Mouse (Mus musculus) B cell, adult 2 months (primary cell): ENCODE measurements around the gene Hdac5.

Experiments
- DNase-seq, 2 experiments: peaks; one replicate each; pipeline ENCODE4 v3.0.0; 2022

Hdac5 gene

DNA sequence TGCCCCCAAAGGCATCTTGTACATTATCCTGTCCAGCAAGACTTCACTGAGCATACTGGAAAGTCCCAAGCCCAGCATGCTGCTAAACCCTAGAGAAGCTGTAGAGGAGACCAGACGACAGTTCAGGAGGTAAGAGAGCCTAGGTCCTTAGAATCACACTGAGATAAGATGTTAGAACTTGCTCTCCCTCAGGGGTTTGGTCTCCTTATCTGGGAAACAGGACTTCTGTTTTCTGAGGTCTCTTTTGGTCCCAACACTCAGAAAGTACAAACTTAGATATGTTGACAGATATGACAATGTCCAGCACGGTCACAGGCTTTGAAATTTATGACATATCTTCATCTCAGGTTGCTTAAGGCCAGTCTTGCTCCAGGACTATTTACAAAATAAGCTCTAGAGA lies 6.1 kb upstream of the Hdac5 start:
- DNase-seq: no peak

DNA sequence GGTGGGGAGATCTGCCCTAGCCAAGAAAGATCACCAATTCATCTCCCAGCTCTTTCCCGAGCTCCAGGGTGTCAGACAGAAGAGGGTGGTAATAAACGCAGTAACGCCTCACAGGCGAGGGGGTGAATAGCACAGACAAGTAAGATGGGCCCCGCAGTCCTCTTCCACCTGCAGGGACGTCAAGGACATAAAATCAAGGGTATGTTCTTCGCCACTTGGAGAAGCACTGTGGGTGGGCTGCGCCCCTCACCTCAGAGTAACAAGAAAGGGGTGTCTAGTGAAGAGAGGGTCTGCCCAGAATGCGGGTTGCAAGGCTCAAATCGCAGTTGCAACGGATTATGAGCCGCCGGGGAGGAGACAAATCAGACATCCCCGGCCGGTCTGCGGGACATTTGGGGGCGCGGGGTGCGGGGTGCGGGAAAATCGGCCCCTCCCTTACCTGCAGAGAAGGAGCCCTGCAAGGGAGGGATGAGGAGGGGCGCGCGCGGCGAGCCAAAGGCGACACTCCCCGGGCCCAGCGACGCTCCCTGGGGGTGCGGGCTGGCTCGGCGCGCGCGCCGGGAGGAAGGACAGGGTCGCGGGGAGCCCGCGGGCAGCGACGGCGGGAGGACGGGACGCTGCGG lies 524 bp downstream of the Hdac5 start:
- peak; percentile 52 to 53 for DNase-seq

DNA sequence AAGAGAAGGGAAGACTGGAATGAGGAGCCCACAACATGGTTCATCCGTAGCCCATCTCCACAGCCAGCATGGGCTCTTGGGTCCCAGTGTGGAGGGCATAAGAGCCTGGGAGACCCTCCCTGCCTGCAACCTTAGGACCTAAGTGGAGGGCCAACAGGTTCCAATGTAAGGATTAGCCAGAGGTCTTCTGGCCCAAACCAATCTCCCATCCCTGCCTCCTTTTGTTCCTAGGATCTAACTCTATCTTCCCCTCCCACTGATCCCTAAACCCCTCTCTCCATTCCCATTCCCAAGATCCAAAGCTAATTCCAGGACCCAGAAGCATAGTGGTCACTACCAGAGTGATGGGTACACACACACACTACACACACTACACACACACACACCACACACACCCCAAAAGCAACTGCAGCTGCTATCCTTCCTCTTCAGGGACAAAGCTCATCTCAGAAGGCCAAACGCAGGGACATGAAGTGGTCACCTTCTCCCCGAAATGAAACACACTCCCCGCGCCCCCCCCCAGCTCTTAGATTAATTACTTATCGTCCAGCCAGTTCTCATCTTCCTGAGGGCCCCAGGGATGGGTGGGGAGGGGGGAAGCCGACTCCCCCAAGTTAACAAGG lies 1.2 kb downstream of the Hdac5 start:
- DNase-seq: no peak

DNA sequence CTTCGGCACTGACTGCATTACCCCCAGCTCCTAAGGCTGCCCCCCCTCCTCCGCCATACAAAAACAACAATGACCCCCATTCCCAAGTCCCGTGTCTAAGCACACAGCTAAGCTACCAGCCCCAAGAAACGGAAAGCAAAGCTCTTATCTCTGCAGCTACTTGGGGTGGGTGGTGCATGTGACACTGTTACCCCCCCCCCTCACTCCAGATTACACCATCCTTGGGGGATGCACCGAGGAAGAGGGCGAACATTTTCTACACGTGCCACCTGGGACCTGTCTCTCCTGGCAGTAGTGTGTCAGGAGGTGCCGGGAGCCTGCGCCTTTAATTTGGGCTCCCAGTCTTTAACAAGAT lies 1.8 kb downstream of the Hdac5 start:
- no peak for DNase-seq

DNA sequence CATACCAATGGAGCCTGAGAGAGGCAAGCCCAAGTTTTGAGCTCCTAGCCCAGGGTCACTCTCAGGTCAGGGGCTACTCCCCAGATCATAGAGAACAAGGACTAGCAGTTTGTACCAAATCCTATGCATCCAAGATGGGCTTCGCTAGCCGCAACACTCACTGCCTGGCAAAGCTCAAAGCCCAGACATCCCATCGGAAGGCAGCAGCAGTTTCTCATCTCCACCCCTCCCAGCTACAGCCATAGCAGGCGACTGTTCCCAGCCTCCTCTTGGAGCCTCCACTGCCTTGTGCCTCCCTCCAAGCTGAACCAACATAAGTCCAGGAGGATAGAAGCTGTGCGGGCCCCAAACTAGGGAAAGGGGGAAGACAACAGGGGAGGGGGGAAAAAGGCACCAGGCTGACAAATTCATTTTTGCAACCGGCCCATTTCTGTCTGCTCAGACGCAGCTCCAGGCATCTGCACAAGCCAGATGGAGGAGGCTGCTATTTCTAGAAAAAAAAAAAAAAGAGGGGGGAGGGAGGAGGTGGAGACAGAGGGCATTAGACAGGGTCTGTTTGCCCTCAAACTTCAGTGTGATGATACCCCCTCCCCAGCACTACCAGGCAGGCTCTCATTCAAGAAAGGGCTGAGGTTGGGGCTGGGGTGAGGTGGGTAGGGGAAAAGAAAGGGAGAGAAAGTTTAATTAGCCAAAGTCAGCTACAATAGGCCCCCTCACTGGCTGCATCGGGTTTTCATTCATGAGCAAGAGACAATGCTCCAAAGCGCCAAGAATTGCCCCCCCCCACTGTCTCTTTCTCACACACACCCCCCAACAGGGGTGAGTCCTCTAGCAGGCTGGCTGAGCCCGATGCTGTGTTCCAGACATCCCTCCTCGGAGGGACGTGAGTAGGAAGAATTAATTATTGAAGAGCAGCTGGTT lies 2.4 kb downstream of the Hdac5 start:
- DNase-seq: no peak

DNA sequence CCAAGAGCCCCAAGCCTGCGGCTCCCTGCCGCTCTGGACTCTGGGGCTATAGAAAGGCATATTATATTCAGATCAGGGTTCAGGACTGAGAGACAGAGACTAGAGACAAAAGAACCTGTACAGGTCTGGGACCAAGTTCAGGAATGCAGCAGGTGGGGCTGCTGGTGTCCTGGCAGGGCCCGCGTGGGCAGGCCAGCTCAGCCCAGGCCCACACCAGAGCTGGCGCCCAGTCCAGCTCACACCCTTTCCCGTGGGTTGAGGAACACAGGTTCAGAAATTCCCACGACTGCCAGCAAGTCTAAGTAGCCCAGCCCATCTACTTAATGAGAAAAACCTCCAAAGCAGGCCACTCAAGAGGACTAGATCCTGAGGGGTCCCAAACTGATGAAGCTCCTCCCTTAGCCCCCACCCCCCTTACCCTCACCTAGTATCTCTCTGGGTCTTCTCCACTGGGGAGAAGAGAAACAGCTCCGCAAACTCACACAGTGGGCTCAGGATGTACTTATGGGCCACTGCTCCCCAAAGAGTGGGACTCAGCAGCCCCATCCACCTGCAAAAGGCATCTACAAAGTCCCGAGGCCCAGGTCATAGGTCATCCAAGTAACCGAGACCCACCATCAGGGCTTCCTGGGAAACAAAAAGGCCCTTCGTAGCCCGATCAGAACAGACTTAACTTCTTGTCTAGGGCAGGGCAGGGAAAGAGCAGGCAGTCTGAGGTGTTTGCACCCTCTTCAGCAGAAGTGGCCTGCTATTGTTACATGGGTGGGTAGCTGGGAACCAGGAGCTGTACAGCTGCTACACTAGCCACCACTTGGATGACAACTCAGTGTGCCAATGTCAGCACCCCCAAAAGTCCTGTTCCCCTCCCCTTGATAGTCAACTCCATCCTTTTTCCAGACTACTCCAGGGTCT lies 3.6 kb downstream of the Hdac5 start:
- DNase-seq: no peak

DNA sequence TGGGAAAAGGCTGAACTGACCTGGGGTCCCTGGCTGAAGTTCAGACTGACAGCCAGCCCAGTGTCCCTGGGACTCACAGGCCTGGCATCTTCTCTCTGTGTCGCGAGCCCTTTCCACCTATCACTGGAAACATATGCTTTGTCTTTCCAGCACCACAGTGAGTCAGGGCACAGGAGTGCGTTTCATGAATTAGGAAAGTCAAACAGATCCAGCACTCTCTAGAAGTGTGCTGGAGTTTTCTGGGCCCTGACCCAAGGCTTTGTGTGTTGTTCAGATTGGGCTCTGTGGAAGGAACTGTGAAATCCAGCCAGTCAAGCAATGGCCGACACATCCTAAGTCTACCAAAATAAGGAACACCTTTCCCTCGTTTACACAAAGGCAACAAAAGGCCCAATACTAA lies 4.7 kb downstream of the Hdac5 start:
- no peak for DNase-seq

DNA sequence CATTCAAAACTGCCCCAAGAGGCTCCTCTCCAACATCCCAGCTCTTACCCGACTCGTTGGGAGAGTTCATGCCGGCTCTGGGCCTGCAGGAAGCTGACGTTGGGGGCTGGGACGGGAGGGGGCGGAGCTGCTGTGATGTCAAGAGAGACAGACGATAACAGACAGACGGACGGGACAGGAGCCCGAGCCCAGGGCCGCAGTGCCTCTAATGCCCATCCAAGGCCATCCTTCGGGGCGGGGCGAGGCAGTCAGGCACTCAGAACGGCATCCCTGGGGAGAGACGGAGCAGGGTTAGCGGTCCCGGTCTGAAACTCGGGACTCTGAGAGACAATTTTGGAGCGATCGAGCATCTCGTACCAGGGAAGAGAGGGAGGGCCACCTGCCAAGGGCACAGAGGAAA lies 5.3 kb downstream of the Hdac5 start:
- no peak for DNase-seq

DNA sequence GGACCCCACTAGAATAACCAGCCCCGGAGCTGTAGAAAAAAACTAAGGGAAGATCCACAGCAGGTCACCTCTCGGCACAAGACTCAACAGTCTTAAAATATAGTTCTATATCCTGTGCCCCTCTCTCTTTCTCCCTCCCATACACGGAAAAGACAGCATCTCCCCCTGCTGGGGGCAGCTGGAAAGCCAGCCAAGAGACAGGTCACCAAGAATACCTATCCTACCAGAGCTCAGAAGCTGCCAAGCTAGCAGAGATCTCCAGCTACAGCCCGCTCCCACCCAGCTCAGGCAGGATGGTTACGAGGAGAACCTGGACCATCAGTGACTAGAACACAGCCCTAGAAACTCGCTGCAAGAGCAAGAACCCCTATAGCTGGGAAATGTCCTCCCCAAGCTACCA lies 6.8 kb downstream of the Hdac5 start:
- peak; percentile 79 to 81 for DNase-seq

DNA sequence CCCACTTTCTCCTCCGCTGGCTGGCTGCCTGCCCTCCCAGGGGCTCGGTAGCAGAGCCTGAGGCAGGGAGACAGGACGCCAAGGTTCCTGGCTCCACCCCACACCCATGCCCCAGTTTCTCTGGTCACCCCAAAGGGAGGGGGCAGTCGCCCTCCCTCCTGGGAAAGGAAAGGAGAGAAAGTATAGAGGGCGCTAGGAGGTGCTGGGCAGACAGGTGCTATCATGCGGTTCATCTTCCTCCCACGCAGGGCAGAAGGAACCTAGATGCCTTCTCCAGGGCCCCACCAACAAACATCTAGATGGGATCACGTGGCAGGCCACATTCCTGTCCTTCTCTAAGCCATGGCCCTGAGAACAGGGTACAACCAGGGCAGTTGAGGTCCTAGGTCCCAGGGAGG lies 8.0 kb downstream of the Hdac5 start:
- DNase-seq: no peak

DNA sequence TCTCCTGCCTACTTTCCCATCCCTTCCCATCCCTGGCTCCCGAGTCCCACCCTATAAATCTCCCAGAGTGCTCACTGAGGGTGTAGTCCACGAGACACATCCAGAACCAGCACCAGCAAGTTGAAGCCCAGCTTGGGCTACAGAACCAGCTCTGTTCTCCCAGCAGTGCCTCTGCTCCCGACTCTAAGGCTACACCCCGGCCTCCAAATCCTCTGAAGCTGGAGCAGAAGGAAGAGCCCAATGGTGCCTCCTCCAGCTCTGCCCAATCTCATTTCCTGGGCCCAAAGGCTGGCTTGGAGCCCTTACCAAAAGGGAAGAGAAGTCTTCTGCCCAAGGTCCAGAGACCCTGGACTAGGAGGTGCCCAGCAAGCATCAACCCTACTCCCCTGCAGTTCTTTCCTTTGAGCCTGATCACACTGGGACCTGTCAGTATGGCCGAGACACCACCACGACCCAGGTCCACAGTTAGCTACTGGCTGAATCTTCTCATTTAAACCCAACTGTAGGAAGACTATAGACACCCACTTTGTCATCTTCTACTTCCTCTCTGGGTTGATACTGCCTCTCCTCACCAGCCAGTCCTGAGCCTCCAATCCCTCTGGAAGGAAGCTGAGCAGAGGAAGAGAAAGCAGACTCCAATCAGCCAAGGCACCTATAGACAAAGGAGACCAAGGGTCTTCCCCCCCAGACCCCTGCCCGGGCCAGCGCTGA lies 8.6 kb downstream of the Hdac5 start:
- DNase-seq: no peak

DNA sequence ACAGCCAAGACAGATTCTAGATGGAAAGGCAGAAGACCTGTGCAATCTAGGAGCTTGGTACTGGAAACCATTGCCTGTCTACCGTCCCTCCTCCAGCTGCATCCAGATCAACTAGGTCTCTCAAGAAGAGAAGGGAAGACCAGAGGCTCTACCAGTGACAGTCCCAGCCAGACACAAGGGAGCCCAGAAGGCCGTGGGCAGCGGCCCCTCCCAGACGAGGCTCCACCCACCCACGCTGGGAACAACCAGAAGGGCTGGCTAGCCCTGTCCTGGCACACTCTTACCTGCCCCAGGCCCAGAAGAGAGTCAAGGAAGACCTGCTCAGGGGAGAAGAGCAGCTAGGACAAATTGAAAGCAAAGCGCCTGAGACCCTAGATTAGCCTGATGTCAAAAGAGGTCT lies 9.5 kb downstream of the Hdac5 start:
- DNase-seq: no peak

DNA sequence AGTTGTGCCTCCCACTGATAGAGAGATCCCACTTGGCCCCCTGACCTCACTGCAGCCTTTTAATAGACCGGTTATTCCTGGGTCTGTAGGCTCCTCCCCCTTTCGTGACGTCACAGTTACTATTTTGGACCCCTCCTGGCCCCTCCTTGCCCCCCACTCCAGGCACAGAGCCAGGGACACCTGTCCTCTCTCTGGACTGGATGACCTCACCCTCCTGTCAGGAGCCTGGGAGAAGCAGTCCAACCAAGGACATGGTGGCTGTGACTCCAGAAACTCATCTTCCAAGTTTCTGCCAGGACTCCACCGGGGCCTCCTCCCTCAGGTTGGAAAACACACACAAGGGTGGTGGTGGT lies 10.0 kb downstream of the Hdac5 start:
- peak; percentile 22 to 32 for DNase-seq

DNA sequence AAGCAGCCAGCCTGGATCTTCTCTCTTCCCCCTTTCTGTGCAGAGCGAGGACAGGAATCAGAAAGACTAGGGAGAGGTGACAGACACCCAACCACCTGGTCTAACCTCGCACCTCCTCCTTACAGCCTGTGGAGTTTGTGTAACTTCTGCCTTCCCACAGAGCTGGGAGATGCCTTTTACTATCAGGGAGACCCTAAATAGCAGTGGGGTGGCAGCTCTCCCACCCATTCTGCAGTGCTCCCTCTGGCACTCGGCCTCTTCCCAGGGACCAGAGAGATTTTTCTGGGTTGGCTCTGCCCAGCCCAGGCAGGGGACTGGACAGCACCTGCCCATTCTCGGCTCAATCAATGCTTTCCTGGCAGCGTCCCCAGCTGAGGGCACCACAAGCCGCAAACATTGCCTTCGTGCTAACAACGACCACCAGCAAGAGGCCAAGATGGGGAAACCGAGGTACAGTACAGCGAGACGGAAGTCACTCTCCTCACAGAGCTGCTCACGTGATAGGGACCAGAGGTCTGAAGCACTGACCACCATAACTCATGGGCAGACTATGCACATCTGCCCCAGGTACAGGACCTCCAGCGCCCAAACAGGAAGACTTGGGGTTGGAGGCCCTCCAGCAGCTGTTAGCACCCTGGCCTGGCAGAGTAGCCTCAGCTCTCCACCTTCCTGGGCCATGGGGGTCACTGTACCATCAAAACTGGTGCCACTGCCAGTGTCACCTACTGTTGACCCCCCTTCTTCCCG lies 10.5 kb downstream of the Hdac5 start:
- DNase-seq: no peak

DNA sequence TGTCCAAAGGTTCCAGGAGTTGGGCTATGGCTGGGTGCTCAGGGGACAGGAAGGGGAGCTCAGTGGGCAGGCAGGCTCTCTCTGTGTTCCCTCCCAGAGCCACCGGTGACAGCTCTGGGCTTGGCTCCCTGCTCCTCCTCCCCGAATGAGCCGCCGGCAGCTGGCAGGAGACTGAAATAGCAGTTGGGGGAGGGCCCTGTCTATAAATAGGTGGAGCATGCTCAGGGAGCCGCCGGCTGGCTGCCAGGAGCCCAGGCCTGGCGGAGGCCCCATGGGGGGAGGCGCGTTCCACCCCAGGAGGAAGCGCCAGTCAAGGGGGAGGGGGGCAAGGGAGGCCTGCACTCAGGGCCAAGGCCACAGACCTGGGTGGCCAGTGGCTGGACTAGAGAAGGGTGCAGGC lies 11.2 kb downstream of the Hdac5 start:
- peak; percentile 56 to 60 for DNase-seq

DNA sequence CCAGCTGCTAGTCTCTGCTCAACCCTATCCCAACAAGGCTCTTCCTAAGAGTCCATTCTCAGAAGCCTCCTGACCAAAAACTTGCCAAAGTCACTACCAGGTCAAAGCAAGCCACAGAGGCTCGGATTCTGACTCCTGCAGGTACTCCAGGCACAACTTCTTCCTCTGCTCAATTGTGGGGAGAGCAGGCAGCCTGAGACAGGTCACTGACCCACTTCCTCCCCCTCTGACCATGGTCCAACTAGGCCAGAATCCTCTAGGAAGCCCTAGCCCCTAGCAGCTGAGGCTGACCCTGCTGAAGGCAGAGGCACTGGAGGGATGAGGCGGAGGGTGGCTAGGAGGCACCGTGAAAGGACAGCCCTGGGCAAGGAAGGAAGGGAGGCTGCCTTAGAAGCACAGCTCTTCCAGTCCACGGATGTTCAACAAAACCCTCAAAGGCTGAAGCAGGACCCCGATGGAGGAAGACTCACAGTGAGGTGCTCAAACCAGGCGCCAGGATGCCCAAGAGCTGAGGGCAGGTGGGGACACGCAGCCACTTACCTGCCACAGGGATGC lies 12.0 kb downstream of the Hdac5 start:
- DNase-seq: no peak

DNA sequence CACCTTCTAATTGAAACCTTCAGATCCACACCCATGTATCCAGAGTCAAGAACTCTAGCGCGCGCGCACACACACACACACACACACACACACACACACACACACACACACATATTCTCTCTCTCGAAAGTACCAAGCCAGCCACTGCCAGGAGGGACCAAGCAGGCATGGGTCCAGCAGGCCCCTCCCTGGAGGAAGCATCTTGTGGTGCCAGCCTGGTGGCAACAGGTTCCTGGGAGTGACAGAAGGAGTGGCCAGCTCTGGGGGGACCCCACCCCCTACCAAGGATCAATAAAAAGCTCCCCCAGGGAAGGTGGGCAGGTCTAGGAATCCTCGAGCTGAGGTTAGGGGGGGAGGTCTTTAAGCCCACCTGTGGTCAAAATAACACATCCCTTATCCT lies 12.6 kb downstream of the Hdac5 start:
- DNase-seq: no peak

DNA sequence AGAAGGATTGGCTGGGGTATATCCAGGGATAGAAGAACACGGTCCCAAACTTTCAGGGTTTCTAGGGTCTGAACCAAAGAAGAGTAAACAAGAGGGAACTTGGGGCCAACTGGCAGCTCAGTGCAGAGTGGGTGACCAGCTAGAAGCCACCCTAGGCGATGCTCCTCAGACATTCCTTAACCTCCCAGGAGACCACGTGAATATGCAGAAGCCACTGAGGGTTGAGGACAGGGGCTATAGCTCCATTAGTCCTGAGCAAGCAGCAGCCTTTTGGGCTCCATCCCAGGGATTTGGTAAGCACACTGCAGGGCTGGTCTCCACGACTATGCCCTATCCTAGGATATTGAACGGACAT lies 13.1 kb downstream of the Hdac5 start:
- DNase-seq: no peak

DNA sequence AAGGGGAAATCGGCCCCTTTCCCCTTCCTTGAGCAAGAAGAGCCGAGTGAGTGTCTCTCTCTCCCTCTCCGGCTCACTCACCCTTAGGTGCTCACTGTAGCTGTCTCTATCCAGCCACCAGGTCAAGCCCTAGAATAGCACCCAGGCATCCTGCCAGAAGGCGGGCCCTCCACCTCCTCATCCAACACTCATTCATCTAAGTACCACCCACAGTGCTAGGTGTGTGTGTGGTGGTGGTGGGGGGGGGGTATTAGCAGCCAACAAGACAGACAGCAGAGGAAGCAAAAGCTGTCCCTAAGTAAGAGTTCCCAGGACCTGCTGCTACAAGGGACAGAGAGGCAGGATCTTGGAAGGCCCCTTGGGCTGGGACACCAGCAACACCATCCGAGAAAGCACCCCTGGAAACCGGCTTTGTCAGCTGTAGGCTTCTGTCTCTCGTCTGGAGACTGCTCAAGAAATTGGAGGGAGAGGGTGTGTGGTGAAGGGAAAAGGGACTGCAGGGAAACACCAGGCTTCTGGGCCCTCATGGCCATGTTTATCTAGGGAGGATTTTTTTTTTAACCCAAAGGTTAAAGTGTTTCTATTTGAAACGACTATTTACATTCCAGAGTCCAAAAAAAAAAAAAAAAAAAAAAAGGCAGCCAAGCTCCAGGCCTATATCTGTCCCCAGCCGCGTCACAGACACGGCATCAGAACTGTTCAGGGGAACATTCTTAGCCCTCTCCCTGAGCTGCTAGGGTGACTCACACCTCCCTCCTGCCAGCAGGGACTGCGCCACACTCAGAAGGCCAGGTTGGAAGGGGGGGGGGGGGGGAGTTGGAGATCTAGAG lies 13.7 kb downstream of the Hdac5 start:
- no peak for DNase-seq

DNA sequence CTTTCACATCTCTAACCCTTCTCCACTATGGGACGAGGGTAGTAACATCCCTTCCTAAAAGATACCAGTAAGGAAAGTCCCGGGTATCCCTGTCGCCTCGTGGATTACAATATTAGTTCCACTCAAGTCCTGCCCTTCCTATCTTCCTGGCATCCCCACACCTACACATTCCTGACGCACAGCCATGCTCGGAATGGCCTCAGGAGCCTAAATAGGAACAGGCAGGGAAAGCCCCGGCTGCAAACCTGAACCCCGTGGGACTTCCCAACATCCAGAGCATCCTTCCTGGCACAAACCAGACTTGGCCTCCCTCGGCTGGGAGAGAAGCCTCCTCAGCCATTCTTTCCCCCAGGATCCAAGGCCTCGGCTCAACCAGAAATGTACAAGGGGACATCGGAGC lies 14.5 kb downstream of the Hdac5 start:
- DNase-seq: no peak
